21 mouse cellular contexts compared by ENCODE assay signal in genomic region chr4:133536081-133536480, GRCm38 (mm10). TPM values are rescaled to one million over a fixed set of nuclear protein-coding genes. Genes with fewer than 3 reads are reported as not detected.
DNase-seq lines count a peak whose midpoint lies in the region; ATAC-seq lines count a peak whose summit lies in the region.
"Had no signal": no experiment of that assay in that cellular context is flagged by ENCODE, and none has a peak within 500 bp of the region (broad histone marks: within the 10 kb centered on the region; RNA-seq: fewer than 3 reads in every experiment).

No protein-coding gene starts in this region.

- no peaks in the 10 kb centered on the region for H3K27me3 ChIP-seq in heart, embryonic 10.5 days (ENCODE audit: insufficient read depth, poor library complexity, severe bottlenecking)
- H3K27me3 ChIP-seq: embryonic facial prominence, embryonic 12.5 days; forebrain, embryonic 15.5 days; heart, embryonic 15.5 days; hindbrain, embryonic 13.5 days had no signal

- H3K4me1 ChIP-seq in heart, embryonic 10.5 days: no peaks in the 10 kb centered on the region
- H3K4me1 ChIP-seq: embryonic facial prominence, embryonic 12.5 days; forebrain, embryonic 15.5 days; heart, embryonic 15.5 days; hindbrain, embryonic 13.5 days had no signal

- H3K9me3 ChIP-seq in heart, embryonic 10.5 days: no peaks in the 10 kb centered on the region
- H3K9me3 ChIP-seq: embryonic facial prominence, embryonic 12.5 days; forebrain, embryonic 15.5 days; heart, embryonic 15.5 days; hindbrain, embryonic 13.5 days had no signal

- WGBS in heart, embryonic 10.5 days: 87% methylated on average over 3 of the region's 3 CpGs

- ATAC-seq in monocyte, adult 5-6 weeks (replicated peaks; ENCODE audit: insufficient number of reproducible peaks, low FRiP score, low TSS enrichment, poor library complexity, severe bottlenecking): no peak
- ATAC-seq: forebrain, embryonic 15.5 days had no signal

- H3K27ac ChIP-seq in heart, embryonic 10.5 days: no peak overlapping the region
- H3K27ac ChIP-seq: embryonic facial prominence, embryonic 12.5 days; forebrain, embryonic 15.5 days; heart, embryonic 15.5 days; hindbrain, embryonic 13.5 days had no signal

- peak; percentile 59 for DNase-seq in kidney, adult 9 months
- no peak for DNase-seq in kidney, postnatal 14 days
- DNase-seq in R1 (ENCODE audit: low read depth, low spot score) (peak; percentile 37), ZHBTc4 (ENCODE audit: low read depth, low spot score) (peak; percentile 40)
- peak; percentile 55 to 69 for DNase-seq in kidney, postnatal 36 days
- DNase-seq in heart, embryonic 10.5 days (ENCODE audit: low spot score): no peak
- DNase-seq: cerebellum, adult 11-12 months; cerebellum, adult 9-10 months; cerebellum, postnatal 25 days; gastrocnemius, postnatal 10 days; heart, adult 18-20 months; heart, postnatal 14 days had no signal

- peaks cover 99% of the 10 kb centered on the region for H3K36me3 ChIP-seq in heart, embryonic 10.5 days

- H3K4me3 ChIP-seq in heart, embryonic 10.5 days: no peak overlapping the region
- H3K4me3 ChIP-seq: embryonic facial prominence, embryonic 12.5 days; forebrain, embryonic 15.5 days; heart, embryonic 15.5 days; hindbrain, embryonic 13.5 days had no signal

RNA-seq across cellular contexts. Expression of gene Nudc, which starts 9.7 kb away (rescaled TPM):
- total RNA-seq in monocyte, adult 5-6 weeks (2017): 88.6 to 116 TPM (median 99.8 TPM) in 3 replicates
- polyA plus RNA-seq in heart, embryonic 10.5 days (2016; fragmentation: Nextera tagmentation; extraction: Ambion mirVana): 328 and 420 TPM in 2 replicates

RNA-seq across cellular contexts. Expression of gene Nr0b2, which starts 17.1 kb away (rescaled TPM):
- not detected in 3 replicates for total RNA-seq in monocyte, adult 5-6 weeks (2017)
- 4.9 and 8.9 TPM in 2 replicates for polyA plus RNA-seq in heart, embryonic 10.5 days (2016; fragmentation: Nextera tagmentation; extraction: Ambion mirVana)
- total RNA-seq: gastrocnemius, postnatal 4 days; hematopoietic stem cell, adult 5-6 weeks had no signal
- polyA plus RNA-seq: brain, embryonic 14.5 days; cortical plate, adult 2 months; embryonic facial prominence, embryonic 12.5 days; forebrain, embryonic 15.5 days; hindbrain, embryonic 13.5 days had no signal

RNA-seq across cellular contexts. Expression of gene Kdf1, which starts 17.3 kb away (rescaled TPM):
- total RNA-seq in monocyte, adult 5-6 weeks (2017): not detected in 3 replicates
- 1.6 and 4.0 TPM in 2 replicates for polyA plus RNA-seq in heart, embryonic 10.5 days (2016; fragmentation: Nextera tagmentation; extraction: Ambion mirVana)
- total RNA-seq: gastrocnemius, postnatal 10 days; gastrocnemius, postnatal 4 days; heart, adult 18-20 months; heart, postnatal 14 days; hematopoietic stem cell, adult 5-6 weeks had no signal

RNA-seq across cellular contexts. Expression of gene Trnp1, which starts 37.7 kb away (rescaled TPM):
- total RNA-seq in monocyte, adult 5-6 weeks (2017): not detected in 3 replicates
- 0.60 and 0.96 TPM in 2 replicates for polyA plus RNA-seq in heart, embryonic 10.5 days (2016; fragmentation: Nextera tagmentation; extraction: Ambion mirVana)
- total RNA-seq: hematopoietic stem cell, adult 5-6 weeks had no signal

RNA-seq across cellular contexts. Expression of gene Gpatch3, which starts 38.5 kb away (rescaled TPM):
- total RNA-seq in monocyte, adult 5-6 weeks (2017): 30.9 to 41.9 TPM (median 32.6 TPM) in 3 replicates
- polyA plus RNA-seq in heart, embryonic 10.5 days (2016; fragmentation: Nextera tagmentation; extraction: Ambion mirVana): 7.1 and 9.6 TPM in 2 replicates

Comparison
In these comparisons a context has a peak if more than half of its experiments do, and no peak if none do; other contexts are left out.
1. DNase-seq: peak in kidney, adult 9 months (single experiment), R1 (single experiment), ZHBTc4 (single experiment) and kidney, postnatal 36 days (2 of 2); none in kidney, postnatal 14 days (single experiment) and heart, embryonic 10.5 days (single experiment).